Mouse (Mus musculus) heart, postnatal 0 days (tissue): ENCODE data around the gene Ephx4. TPM values are rescaled to one million over a fixed set of nuclear protein-coding genes. Genes with fewer than 3 reads are reported as not detected.
A peak's percentile ranks its signal among the peaks of the same experiment; 100 is the strongest.

ENCODE experiments used
- ATAC-seq: fragments of 200-750 bp; cut with Nextera tagmentation; 2 replicates; pipeline ENCODE4 v1.8.0; 2017; ENCODE audit warnings: low read depth, moderate number of reproducible peaks, moderate library complexity; ENCODE audit not compliant: insufficient read depth
- DNase-seq: peaks from one replicate; pipeline ENCODE4 v3.0.0-alpha.2; 2016; ENCODE audit warnings: low spot score
- H3K27ac ChIP-seq: fragments of 300-500 bp; sonication (generic); 2 replicates; pipeline ENCODE4 v1.5.1; 2014; ENCODE audit warnings: low read depth, mild to moderate bottlenecking
- H3K27me3 ChIP-seq: fragments of 300-500 bp; sonication (generic); 2 replicates; pipeline ENCODE4 v1.6.1; 2014; ENCODE audit warnings: low read length, mixed read lengths; ENCODE audit not compliant: control insufficient read depth, insufficient read depth
- H3K36me3 ChIP-seq: fragments of 300-500 bp; sonication (generic); replicated peaks from 2 replicates; pipeline ENCODE4 v1.6.1; 2014; ENCODE audit warnings: low read length, mixed read lengths; ENCODE audit not compliant: control insufficient read depth, insufficient read depth
- H3K4me1 ChIP-seq: fragments of 300-500 bp; sonication (generic); 2 replicates; pipeline ENCODE4 v1.6.1; 2014; ENCODE audit warnings: antibody characterized with exemption; ENCODE audit not compliant: control insufficient read depth, insufficient read depth
- H3K4me2 ChIP-seq: fragments of 300-500 bp; sonication (generic); 2 replicates; pipeline ENCODE4 v1.6.1; 2014; ENCODE audit warnings: low read depth, mild to moderate bottlenecking, low read length, moderate library complexity
- H3K4me3 ChIP-seq: fragments of 300-500 bp; sonication (generic); 2 replicates; pipeline ENCODE4 v1.5.1; 2014; ENCODE audit warnings: low read depth, low read length
- H3K9ac ChIP-seq: fragments of 300-500 bp; sonication (generic); replicated peaks from 2 replicates; pipeline ENCODE4 v1.6.1; 2014; ENCODE audit warnings: low read depth, low read length, mixed read lengths
- H3K9me3 ChIP-seq: fragments of 300-500 bp; sonication (generic); replicated peaks from 2 replicates; pipeline ENCODE4 v1.6.1; 2016; ENCODE audit warnings: low read length; ENCODE audit not compliant: control insufficient read depth
- CTCF ChIP-seq: IDR thresholded peaks from 2 replicates; pipeline ENCODE4 v1.5.1; 2016; ENCODE audit warnings: antibody characterized with exemption, control low read depth, low read depth
- EP300 ChIP-seq: IDR thresholded peaks from 2 replicates; pipeline ENCODE4 v1.6.1; 2016; ENCODE audit warnings: antibody characterized with exemption, low read depth
- WGBS: fragments of 180-500 bp; shearing (Covaris S2); extraction: QIAGEN DNeasy Blood & Tissue Kit; methylation state at CpG from one replicate; pipeline ENCODE4 v1.1.7; 2014; 5-methylcytosine and 5-hydroxymethylcytosine counted together
- polyA plus RNA-seq: library from polyadenylated mRNA; unstranded; fragments of >200 nt; fragmentation: Nextera tagmentation; extraction: Ambion mirVana; gene quantifications from 2 replicates; pipeline ENCODE4 v1.2.1, GENCODE M21; 2015
- total RNA-seq: library from RNA; depleted of rRNA; stranded (reverse); fragments of >200 nt; gene quantifications from 2 replicates; pipeline ENCODE4 v1.2.3, GENCODE M21; 2014; ENCODE audit warnings: low replicate concordance; rRNA removed

The Ephx4 gene
- total RNA-seq, result not detected in 2 replicates
- polyA plus RNA-seq, result 1.6 and 2.5 TPM in 2 replicates

DNA sequence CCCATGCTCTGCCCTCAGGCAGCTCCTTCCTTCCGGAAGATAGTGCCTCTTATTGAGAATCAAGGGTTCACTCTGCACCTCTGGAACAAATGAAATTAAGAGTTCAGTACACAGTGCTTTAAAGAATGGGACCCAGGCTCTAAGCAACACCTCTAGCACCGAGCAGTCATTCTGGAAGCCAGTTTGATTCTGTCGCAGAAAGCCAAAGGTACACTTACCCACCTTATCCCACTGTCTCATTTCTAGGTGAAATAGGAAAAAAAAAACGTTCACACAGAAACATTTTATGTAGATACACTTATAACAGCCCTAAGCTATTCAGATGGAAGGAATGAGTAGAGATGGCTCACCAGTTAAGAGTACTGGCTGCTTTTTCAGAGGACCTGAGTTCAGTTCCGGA is at the start of gene Ephx4:
Ephx4 (plus strand) TSS at position 301 of the 400 bp plus-strand sequence.
- Histone ChIP-seq H3K27me3 (peaks cover 29% of the 10 kb centered on the region), H3K9me3 (no peaks in the 10 kb centered on the region), H3K4me2 (peak within 1 kb of the TSS; percentile 87), H3K4me1 (no peaks in the 10 kb centered on the region), H3K4me3 (peak within 1 kb of the TSS; percentile 50), H3K9ac (peak within 1 kb of the TSS; percentile 47), H3K27ac (no peak within 1 kb of the TSS), H3K36me3 (no peaks in the 10 kb centered on the region)
- TF ChIP-seq CTCF, result no peak
- no peak for TF ChIP-seq EP300
- 35% methylated on average over 5 of the region's 5 CpGs for WGBS
- DNase-seq, result no peak
- no peak for ATAC-seq

DNA sequence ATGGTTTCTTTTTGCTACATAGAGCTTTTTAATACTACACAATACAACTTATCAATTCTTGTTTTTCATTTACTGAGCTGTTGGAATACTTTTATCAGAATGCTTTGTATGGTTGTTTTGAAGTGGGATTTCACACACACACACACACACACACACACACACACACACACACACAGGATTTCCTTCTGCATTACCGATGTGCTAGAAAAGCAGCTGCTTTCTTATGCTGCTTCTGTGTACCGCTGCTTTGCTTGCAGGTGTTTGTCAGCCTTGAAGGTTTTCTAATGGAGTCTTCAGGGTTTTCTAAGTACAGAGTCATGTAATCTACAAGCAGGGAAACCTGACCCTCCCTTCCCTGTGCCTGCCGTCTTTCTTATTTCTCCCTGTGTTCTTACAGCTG is 48.6 kb upstream of the Ephx4 start:
- H3K9me3 ChIP-seq, result no peaks in the 10 kb centered on the region
- no peaks in the 10 kb centered on the region for H3K4me1 ChIP-seq
- ATAC-seq, result no peak
- no peak overlapping the region for H3K4me2 ChIP-seq
- H3K27ac ChIP-seq, result no peak overlapping the region
- TF ChIP-seq CTCF, result no peak
- no peak for TF ChIP-seq EP300
- no peak for DNase-seq
- no peak overlapping the region for H3K4me3 ChIP-seq
- WGBS, result 55% methylated on average over 3 of the region's 3 CpGs
- H3K9ac ChIP-seq, result no peak overlapping the region
- no peaks in the 10 kb centered on the region for H3K36me3 ChIP-seq
- no peaks in the 10 kb centered on the region for H3K27me3 ChIP-seq

DNA sequence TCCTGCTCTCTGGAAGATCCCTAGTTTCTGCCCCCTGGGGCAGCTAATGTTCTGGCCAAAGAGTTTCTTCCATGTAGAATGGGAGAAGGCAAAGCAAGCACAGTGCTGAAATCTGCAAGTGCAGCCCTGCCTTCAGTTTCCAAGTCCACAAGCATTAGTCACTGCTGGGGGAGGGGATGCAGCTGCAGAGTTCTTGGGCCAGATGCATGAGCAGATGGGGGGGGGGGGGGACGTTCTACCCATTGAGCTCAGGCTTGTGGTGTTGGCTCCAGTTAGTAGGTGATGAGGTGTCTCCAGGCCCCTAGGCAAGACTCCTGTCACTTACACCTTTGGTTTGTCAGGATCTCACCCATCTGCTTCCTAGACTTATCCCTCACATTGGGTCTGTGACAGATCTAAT is 46.7 kb upstream of the Ephx4 start:
- DNase-seq (no peak), ATAC-seq (no peak)
- Histone ChIP-seq H3K27me3 (no peaks in the 10 kb centered on the region), H3K4me3 (no peak overlapping the region), H3K36me3 (no peaks in the 10 kb centered on the region), H3K4me2 (no peak overlapping the region), H3K27ac (no peak overlapping the region), H3K9me3 (no peaks in the 10 kb centered on the region), H3K9ac (no peak overlapping the region), H3K4me1 (peaks cover 3% of the 10 kb centered on the region; the same call in 1 of the 2 replicates)
- TF ChIP-seq CTCF, result no peak
- TF ChIP-seq EP300, result no peak
- 13% methylated on average over 1 of the region's 1 CpGs for WGBS

DNA sequence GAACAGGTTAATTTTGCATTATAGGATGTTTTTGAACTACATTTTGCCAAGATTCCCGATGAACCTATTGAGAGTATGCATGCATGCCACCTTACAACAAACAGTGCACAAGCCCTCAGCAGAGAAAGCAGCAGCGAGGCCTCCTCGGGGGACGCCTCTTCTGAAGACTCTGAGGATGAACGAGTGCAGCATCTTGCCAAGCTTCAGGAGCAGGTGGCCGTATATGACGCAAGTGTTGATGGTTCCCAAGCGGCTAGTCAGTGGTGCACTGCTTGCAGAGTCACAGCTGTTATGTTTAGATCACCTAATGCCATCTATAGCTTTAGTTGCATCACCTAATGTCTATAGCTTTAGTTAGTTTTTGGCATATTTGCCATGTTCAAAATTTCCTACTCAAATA is 44.8 kb upstream of the Ephx4 start:
- H3K27ac ChIP-seq, result no peak overlapping the region
- no peaks in the 10 kb centered on the region for H3K36me3 ChIP-seq
- WGBS, result 75% methylated on average over 8 of the region's 8 CpGs
- no peak overlapping the region for H3K9ac ChIP-seq
- no peak overlapping the region for H3K4me2 ChIP-seq
- DNase-seq (no peak), ATAC-seq (no peak)
- no peaks in the 10 kb centered on the region for H3K27me3 ChIP-seq
- no peak overlapping the region for H3K4me3 ChIP-seq
- TF ChIP-seq EP300, result no peak
- TF ChIP-seq CTCF, result no peak
- H3K4me1 ChIP-seq, result peaks cover 3% of the 10 kb centered on the region; the same call in 1 of the 2 replicates
- no peaks in the 10 kb centered on the region for H3K9me3 ChIP-seq

DNA sequence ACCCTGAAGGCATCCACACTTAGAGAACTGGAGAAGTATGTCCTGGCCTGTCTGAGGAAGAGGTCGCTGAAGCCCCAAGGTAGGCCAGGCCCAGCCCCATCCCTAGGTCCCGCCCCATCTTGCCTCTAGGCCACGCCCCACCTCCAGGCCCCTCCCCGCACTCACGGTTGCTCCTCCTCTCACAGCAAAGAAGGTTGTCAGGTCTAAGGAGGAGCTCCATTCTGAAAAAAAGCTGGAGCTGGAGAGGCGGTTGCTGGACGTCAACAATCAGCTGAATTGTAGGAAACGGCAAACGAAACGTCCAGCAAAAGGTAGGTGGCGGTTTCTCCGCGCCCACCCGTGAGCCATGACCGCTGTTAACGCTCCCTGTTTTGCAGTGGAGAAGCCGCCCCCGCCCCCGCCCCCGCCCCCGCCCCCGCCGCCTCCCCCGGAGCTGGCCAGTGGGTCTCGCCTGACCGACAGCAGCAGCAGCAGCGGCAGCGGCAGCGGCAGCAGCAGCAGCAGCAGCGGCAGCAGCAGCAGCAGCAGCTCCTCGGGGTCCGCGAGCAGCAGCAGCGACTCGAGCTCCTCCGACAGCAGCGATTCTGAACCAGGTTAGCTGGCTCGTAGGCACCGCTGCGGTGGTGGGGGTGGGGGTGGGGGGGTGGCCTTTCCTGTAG is 43.0 kb upstream of the Ephx4 start:
- ATAC-seq, result peak; percentile 99
- peak; percentile 93 for DNase-seq
- no peaks in the 10 kb centered on the region for H3K9me3 ChIP-seq
- peaks cover 3% of the 10 kb centered on the region; the same call in 1 of the 2 replicates for H3K4me1 ChIP-seq
- H3K4me2 ChIP-seq, result peak overlapping the region; percentile 65
- H3K9ac ChIP-seq, result peak overlapping the region; percentile 67
- WGBS, result under 1% methylated on average over 38 of the region's 40 CpGs
- TF ChIP-seq EP300, result no peak
- TF ChIP-seq CTCF, result no peak
- no peaks in the 10 kb centered on the region for H3K27me3 ChIP-seq
- H3K36me3 ChIP-seq, result 0 out of 2 replicates have a peak, but pooled peaks cover 3% of the 10 kb centered on the region
- H3K27ac ChIP-seq, result peak overlapping the region; percentile 21
- H3K4me3 ChIP-seq, result peak overlapping the region; percentile 67
